Mouse (Mus musculus): ENCODE data around the gene Rpl41.

- TF ChIP-seq CTCF (conservative IDR thresholded peaks at IDR 0.05; ENCODE audit: insufficient read depth, insufficient read length, low read depth, low read length) (no peak), POLR2A (IDR thresholded peaks at IDR 0.05; ENCODE audit: low read depth, low read length) (no peak)
Measured at GRCm38 (mm10) chr10:128588136-128588535, 39.0 kb upstream of the Rpl41 start.

Measured in kidney, adult 2 months (tissue).